Comparison of ENCODE assay signal across 7 mouse cellular contexts in genomic region chr7:118448134-118448967, GRCm38 (mm10). TPM values are rescaled to one million over a fixed set of nuclear protein-coding genes. Genes with fewer than 3 reads are reported as not detected.
DNase-seq lines count a peak whose midpoint lies in the region; ATAC-seq and TF ChIP-seq lines count a peak whose summit lies in the region.

Gene Syt17 (minus strand): TSS chr7:118448222.

- H3K4me1 ChIP-seq in hindbrain, embryonic 14.5 days (replicated peaks; ENCODE audit: control insufficient read depth, insufficient read depth, low read length) = peaks cover 12% of the 10 kb centered on the region

- no peak within 1 kb of the TSS for H3K27ac ChIP-seq in hindbrain, embryonic 14.5 days
- peak within 1 kb of the TSS; percentile 5 for H3K27ac ChIP-seq in left cerebral cortex, adult 2 months

- H3K9ac ChIP-seq in hindbrain, embryonic 14.5 days = peak within 1 kb of the TSS; percentile 75

- intact Hi-C loops in left cerebral cortex, adult 2 months (cut with DNase I) = loop anchor here (1.0 to 2.0 kb wide), 3 partner anchors 70 to 240 kb away; no protein-coding TSS in a partner anchor

- DNase-seq in adrenal gland, adult 2 months = peak; percentile 82
- peak; percentile 67 to 73 for DNase-seq in cerebellum, postnatal 14 days
- DNase-seq in gastrocnemius, adult 18-20 months (ENCODE audit: low spot score) = peak; percentile 77
- DNase-seq in hindbrain, embryonic 14.5 days (ENCODE audit: low spot score) = peak; percentile 62
- peak; percentile 52 to 58 for DNase-seq in left cerebral cortex, adult 2 months (ENCODE audit: extremely low spot score in 1 of 2, low spot score in 2 of 2)
- DNase-seq in lung, postnatal 4 days = peak; percentile 81 to 87
- DNase-seq in right cerebral cortex, postnatal 25 days = peak; percentile 56

- H3K4me3 ChIP-seq in hindbrain, embryonic 14.5 days (replicated peaks; ENCODE audit: low read length) = peak within 1 kb of the TSS; percentile 65
- H3K4me3 ChIP-seq in left cerebral cortex, adult 2 months = peak within 1 kb of the TSS; percentile 55

- peak; percentile 71 for ATAC-seq in hindbrain, embryonic 14.5 days (ENCODE audit: low FRiP score)

- H3K36me3 ChIP-seq in hindbrain, embryonic 14.5 days (replicated peaks; ENCODE audit: control insufficient read depth, insufficient read depth) = no peaks in the 10 kb centered on the region

- H3K4me2 ChIP-seq in hindbrain, embryonic 14.5 days (replicated peaks) = peak within 1 kb of the TSS; percentile 96

- no peaks in the 10 kb centered on the region for H3K9me3 ChIP-seq in hindbrain, embryonic 14.5 days (ENCODE audit: control insufficient read depth, low read length)

- WGBS in hindbrain, embryonic 14.5 days = under 1% methylated on average over 57 of the region's 58 CpGs

- TF ChIP-seq CTCF in left cerebral cortex, adult 2 months (IDR thresholded peaks at IDR 0.05) = peak; percentile 70

- H3K27me3 ChIP-seq in hindbrain, embryonic 14.5 days (ENCODE audit: control insufficient read depth, insufficient read depth, low read length) = peaks cover 3% of the 10 kb centered on the region; the same call in 1 of the 2 replicates

RNA-seq across cellular contexts. Expression of gene Syt17, which starts in this region (rescaled TPM):
- total RNA-seq in adrenal gland, adult 2 months (2021) = 10 to 100 TPM in 1 of 2 experiments, 1 to 10 TPM in 1; 6.0 to 11.4 TPM
- polyA plus RNA-seq in adrenal gland, adult 2 months (2012; rRNA removed) = 3.9 and 6.2 TPM in 2 replicates
- total RNA-seq in gastrocnemius, adult 18-20 months (2021) = under 1 TPM; 0.25 to 0.52 TPM
- polyA plus RNA-seq in hindbrain, embryonic 14.5 days (2014; fragmentation: Nextera tagmentation; extraction: Ambion mirVana) = 18.6 and 22.3 TPM in 2 replicates
- 10 to 100 TPM; 59.2 to 63.5 TPM for total RNA-seq in left cerebral cortex, adult 2 months (2021)

Comparison
In these comparisons a context has a peak if more than half of its experiments do, and no peak if none do; other contexts are left out.
1. RNA of gene Syt17 (total RNA-seq): 59.2 to 63.5 TPM in left cerebral cortex, adult 2 months; 6.0 to 11.4 TPM in adrenal gland, adult 2 months and 0.25 to 0.52 TPM in gastrocnemius, adult 18-20 months; every median in the first group is over 4 times any median in the second.
2. Peak in DNase-seq in gastrocnemius, adult 18-20 months; RNA of the gene not detected or under 1 TPM.
3. Peak in every context shown above with its lines, with median percentiles within 50 percentile points of each other: DNase-seq.